Mouse (Mus musculus): Measurements from ENCODE around the gene Colgalt1. TPM values are rescaled to one million over a fixed set of nuclear protein-coding genes. Genes with fewer than 3 reads are reported as not detected.

Colgalt1 gene
- total and polyA plus RNA-seq, 3 experiments = 50.9 to 102 (median 59.0) TPM

DNA sequence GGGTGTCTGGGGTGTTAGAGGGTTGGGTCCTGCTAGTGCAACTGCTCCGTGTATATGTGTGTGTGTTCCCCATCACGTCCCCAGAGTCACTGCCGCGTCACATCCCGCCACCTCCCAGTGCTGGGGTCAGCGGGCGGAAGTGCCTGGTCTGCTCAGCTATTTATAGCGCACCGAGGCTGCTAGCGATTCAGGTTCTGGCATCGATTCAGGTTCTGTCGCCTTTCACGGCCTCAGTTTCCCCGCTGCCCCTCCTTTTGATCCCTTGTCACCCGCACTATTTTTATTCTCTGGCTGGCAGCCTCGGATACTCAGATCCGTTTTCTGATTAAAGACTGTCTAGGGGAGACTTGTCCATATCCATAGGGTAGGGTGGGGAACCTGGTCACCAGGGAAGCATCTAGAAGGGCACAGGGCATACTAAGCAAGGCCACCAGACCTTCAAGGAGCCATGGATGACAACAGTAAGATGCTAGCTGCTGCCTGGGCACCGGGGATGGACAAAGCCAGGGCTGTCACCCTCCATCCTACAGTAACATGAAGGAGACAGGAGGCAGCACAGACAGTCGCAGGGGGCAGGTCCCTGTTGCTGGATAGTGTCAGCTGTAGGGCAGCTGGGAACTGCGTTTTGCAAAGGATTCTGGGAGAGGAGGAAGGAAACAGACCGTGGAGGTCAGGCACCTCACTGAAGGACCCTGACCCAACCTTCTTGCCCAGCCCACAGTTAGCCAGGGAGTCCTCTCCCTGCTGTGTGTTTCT, 57.6 kb downstream of the Colgalt1 start (continued):
- no peak for TF ChIP-seq GATA1 (IDR thresholded peaks at IDR 0.05; ENCODE audit: low read depth, low read length)
- peak; percentile 24; the same call in 1 of the 2 replicates for TF ChIP-seq NELFE (IDR thresholded peaks at IDR 0.05; ENCODE audit: low read depth, low read length)
- no peak for TF ChIP-seq CTCF (IDR thresholded peaks at IDR 0.05 in 2 of 3, conservative IDR thresholded peaks at IDR 0.05 in 1 of 3; ENCODE audit: control insufficient read depth in 1 of 3, insufficient read depth in 1 of 3, low read depth in 2 of 3, low read length in 3 of 3, poor library complexity in 1 of 3, severe bottlenecking in 1 of 3)
- TF ChIP-seq E2F4 (IDR thresholded peaks at IDR 0.05; ENCODE audit: borderline replicate concordance, low read depth, low read length) = no peak
- TF ChIP-seq MAZ (IDR thresholded peaks at IDR 0.05; ENCODE audit: low read depth, low read length) = no peak
- no peak for TF ChIP-seq USF2 (IDR thresholded peaks at IDR 0.05; ENCODE audit: borderline replicate concordance in 1 of 2, insufficient read depth in 1 of 2, low read depth in 1 of 2, low read length in 2 of 2)
- TF ChIP-seq CHD1 (IDR thresholded peaks at IDR 0.05; ENCODE audit: low read depth, low read length) = no peak
- TF ChIP-seq ZMIZ1 (IDR thresholded peaks at IDR 0.05; ENCODE audit: low read depth, low read length) = no peak
- no peak for TF ChIP-seq MAX (IDR thresholded peaks at IDR 0.05; ENCODE audit: low read length)
- peak; percentile 29; the same call in 1 of the 2 replicates for TF ChIP-seq MXI1 (IDR thresholded peaks at IDR 0.05; ENCODE audit: low read depth, low read length)
- 0 out of 4 replicates have a peak, but pooled peaks of 1 of the 2 experiments have one; percentile 3 for TF ChIP-seq EP300 (IDR thresholded peaks at IDR 0.05; ENCODE audit: low read depth in 1 of 2, low read length in 2 of 2)
- TF ChIP-seq ELF1 (IDR thresholded peaks at IDR 0.05; ENCODE audit: low read depth, low read length) = peak; percentile 56; the same call in 1 of the 2 replicates
- no peak for TF ChIP-seq MYB (IDR thresholded peaks at IDR 0.05; ENCODE audit: low read depth, low read length)
- TF ChIP-seq TAL1 (IDR thresholded peaks at IDR 0.05; ENCODE audit: low read length) = no peak
- TF ChIP-seq TCF12 (IDR thresholded peaks at IDR 0.05; ENCODE audit: low read depth, low read length) = peak; percentile 23; the same call in 1 of the 2 replicates
- 0 out of 2 replicates have a peak, but pooled peaks have one; percentile 5 for TF ChIP-seq USF1 (IDR thresholded peaks at IDR 0.05; ENCODE audit: low read depth, low read length)
- TF ChIP-seq POLR2AphosphoS2 (IDR thresholded peaks at IDR 0.05; ENCODE audit: low read length) = no peak
- no peak for TF ChIP-seq CHD2 (IDR thresholded peaks at IDR 0.05; ENCODE audit: low read length)
- TF ChIP-seq UBTF (IDR thresholded peaks at IDR 0.05; ENCODE audit: borderline replicate concordance, insufficient read depth, low read depth, low read length) = no peak
- TF ChIP-seq ZC3H11A (IDR thresholded peaks at IDR 0.05; ENCODE audit: low read depth, low read length) = no peak
- no peak for TF ChIP-seq POLR2A (IDR thresholded peaks at IDR 0.05; ENCODE audit: control insufficient read depth in 1 of 2, insufficient read depth in 1 of 2, low read depth in 1 of 2, low read length in 2 of 2, poor library complexity in 1 of 2)
- TF ChIP-seq TBP (IDR thresholded peaks at IDR 0.05; ENCODE audit: low read depth, low read length) = no peak

- Histone ChIP-seq H3K36me3 (ENCODE audit: control insufficient read depth in 1 of 2, insufficient read depth in 2 of 2, low read length in 2 of 2) (no peaks in the 10 kb centered on the region), H3K4me1 (ENCODE audit: control insufficient read depth in 1 of 2, insufficient read depth in 2 of 2, low read length in 2 of 2) (peaks cover 0 to 20% of the 10 kb centered on the region in 2 experiments; a peak in 3 of 4 replicates), H3K79me2 (ENCODE audit: control insufficient read depth, insufficient read depth, low read length, poor library complexity) (no peaks in the 10 kb centered on the region), H3K9ac (ENCODE audit: control insufficient read depth, low read depth, low read length, poor library complexity, severe bottlenecking) (peak overlapping the region; percentile 70), H3K27ac (ENCODE audit: control insufficient read depth, low read depth, low read length) (no peak overlapping the region), H3K27me3 (ENCODE audit: control insufficient read depth in 1 of 2, insufficient read depth in 2 of 2, low read length in 2 of 2) (no peaks in the 10 kb centered on the region), H3K9me3 (replicated peaks; ENCODE audit: insufficient read depth, low read length) (no peaks in the 10 kb centered on the region), H3K4me3 (ENCODE audit: control insufficient read depth in 1 of 2, insufficient read depth in 1 of 2, low read depth in 2 of 2, low read length in 2 of 2) (peak overlapping the region; percentile 57 to 79)
- TF ChIP-seq POLR2A (IDR thresholded peaks at IDR 0.05; ENCODE audit: control insufficient read depth in 1 of 2, insufficient read depth in 1 of 2, low read depth in 1 of 2, low read length in 2 of 2, poor library complexity in 1 of 2) = 0 out of 4 replicates have a peak, but pooled peaks of 1 of the 2 experiments have one; percentile 21
- no peak for TF ChIP-seq MYB (IDR thresholded peaks at IDR 0.05; ENCODE audit: low read depth, low read length)
- no peak for TF ChIP-seq NELFE (IDR thresholded peaks at IDR 0.05; ENCODE audit: low read depth, low read length)
- no peak for DNase-seq (ENCODE audit: low read depth, low spot score)
These were observed 59.4 kb downstream of the Colgalt1 start for GRCm38 (mm10) chr8:71670198-71670597.
